Mouse (Mus musculus) kidney, adult 18-20 months (tissue): ENCODE results near the gene Vps11.
"Not testable (repeated sequence)": the region's sequence is repeated elsewhere in the genome, so short reads cannot be mapped to it uniquely, and the experiment has no call there.

ENCODE experiments used
- DNase-seq: peaks from one replicate; pipeline ENCODE4 v3.0.0; 2021

Gene Vps11

DNA sequence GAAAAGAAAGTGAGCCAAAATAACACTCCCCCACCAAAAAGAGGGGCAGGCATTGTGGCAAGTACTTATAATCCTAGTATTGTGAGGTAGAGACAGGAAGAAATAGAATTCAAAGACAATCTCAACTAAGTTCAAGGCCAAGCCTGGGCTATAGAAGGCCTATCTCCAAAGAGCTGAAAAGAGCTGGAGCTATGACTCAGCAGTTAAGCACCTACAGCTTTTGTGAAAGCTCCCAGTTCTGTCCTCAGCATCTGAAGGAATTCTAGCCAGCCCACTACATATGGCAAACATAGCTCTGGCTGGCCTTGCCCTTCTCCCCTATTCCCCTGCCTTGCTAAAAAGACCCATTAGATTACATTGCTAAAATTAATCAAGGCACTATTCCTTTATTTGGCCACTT, 11.9 kb upstream of the Vps11 start:
- no peak for DNase-seq

DNA sequence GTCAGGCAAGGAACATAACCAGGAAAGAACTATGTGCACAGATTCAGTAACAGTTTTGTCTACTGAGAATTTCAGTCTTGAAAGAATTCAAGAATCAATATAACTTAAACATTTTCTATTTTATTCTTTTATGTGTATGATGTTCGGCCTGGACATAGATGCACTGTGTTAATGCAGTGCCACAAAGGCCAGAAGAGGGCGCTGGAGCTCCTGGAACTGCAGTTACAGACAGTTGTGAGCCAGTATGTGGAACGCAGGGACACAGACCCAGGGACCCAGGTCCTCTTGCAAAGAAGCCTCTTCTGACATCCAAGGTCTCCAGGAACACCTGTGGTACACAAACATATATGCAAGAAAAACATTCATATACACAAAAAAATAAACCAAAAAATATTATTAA, 3.0 kb upstream of the Vps11 start:
- DNase-seq: peak; percentile 46

DNA sequence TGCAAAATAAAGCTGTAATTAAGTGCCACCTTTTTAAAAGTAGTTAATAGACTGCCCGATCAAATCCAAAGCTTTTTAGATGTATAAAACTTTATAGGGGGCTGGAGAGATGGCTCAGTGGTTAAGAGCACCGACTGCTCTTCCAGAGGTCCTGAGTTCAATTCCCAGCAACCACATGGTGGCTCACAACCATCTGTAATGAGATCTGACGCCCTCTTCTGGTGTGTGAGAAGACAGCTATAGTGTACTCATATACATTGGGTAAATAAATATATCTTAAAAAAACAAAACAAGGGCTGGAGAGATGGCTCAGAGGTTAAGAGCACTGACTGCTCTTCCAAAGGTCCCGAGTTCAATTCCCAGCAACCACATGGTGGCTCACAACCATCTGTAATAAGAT, 461 bp upstream of the Vps11 start:
- DNase-seq: not testable (repeated sequence)

DNA sequence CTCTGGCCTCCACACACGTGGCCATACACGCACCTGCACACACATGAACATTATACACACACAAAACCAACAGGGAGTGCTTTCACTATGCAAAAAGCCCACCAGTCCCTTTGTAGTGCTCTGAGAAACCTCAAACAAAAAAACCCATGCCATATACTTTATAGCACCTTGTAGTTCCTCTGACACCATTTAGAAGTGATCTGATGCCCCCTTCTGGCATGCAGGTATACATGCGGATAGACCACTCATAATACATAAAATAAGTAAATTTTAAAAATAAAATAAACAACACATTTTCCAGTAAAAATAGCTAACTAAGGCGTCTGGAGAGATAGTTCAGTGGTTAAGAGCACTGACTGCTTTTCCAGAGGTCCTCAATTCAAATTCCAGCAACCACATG, 4.3 kb downstream of the Vps11 start:
- DNase-seq: no peak

DNA sequence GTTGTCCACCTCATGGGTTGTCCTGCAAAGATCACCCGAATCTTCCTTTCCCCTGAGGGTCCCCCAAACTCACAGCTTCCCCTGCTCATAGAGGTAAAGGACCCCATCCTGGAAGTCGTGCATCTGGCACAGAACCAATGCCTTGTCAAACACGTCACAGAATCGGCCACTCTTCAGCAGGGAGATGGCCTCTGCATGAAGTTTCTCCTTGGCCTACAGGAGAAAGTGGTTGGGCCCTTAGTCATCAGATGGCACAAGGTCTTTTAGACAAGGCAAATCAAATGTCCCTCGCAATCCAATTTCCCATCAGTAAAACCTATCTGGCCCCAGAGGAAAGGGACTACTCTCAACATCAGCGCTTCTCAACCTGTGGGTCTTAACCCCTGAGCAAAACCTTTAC, 8.3 kb downstream of the Vps11 start:
- no peak for DNase-seq

DNA sequence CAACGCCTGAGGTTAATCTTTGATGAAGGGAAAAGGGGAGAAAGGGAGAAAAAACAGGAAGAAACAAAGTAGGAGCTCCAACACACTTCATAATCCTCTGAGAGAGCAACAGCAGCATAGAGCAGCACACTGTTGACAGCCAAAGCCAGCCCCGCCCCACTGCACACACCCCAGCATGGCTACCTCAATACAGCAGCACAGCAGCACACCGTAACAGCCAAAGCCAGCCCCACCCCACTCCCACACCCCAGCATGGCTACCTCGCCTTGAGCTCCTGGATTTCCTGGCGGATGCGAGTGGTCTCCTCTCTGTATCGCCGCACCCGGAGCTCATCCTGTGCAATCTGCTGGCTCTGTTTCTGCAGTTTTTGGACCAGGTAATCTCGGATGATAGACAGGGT, 9.1 kb downstream of the Vps11 start:
- no peak for DNase-seq

DNA sequence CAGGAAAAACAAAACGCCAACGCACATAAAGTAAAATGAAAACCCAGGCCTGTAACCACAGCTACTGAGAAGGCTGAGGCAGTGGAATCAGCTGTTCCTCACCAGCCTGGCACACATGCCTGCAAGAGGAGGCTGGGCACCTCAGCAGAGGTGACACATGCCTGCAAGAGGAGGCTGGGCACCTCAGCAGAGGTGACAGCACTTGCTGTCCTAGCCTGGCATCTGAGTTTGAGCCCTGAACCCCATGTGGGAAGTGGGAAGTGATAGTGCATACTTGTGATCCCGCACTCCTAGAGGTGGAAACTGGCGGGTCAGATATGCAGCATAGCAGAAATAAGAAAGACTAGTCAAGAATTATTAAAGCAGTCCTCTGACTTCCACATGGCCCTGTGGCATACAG, 10.1 kb downstream of the Vps11 start:
- DNase-seq: no peak

DNA sequence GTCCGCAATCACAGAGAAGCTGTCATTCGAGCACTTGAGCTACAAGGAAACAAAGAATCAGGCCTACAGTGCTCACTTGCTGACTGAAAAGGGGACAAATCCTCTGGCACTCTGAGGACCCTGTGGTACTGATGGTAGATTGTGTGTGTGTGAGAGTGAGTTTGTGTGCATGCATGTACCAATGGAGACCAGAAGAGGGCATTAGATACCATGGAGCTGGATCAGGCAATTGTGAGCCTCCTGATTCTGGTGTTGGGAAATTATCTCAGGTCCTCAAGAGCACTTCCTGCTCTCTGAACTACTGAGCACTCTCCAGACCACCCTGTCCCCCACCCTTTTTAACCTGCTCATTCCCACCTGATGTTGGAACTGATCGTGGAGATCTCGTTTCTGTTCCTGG, 12.9 kb downstream of the Vps11 start:
- DNase-seq: no peak

DNA sequence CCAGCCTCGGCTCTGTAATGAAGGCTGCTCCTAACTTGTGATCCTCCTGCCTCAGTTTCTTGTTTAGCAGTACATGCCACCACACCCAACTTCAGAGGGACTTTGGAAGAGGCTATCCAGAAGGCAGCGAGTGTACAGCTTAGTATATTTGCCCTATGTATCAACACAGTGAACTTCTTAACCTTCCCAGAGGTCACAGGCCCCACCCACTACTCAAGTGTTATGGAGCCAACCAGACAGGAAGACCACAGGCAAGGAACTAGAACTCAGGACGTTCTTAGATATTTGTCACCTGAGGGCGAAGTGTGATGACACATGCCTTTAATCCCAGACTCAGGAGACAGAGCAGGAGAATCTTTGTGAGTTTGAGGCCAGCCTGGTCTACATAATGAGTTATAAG, 13.8 kb downstream of the Vps11 start:
- DNase-seq: no peak

DNA sequence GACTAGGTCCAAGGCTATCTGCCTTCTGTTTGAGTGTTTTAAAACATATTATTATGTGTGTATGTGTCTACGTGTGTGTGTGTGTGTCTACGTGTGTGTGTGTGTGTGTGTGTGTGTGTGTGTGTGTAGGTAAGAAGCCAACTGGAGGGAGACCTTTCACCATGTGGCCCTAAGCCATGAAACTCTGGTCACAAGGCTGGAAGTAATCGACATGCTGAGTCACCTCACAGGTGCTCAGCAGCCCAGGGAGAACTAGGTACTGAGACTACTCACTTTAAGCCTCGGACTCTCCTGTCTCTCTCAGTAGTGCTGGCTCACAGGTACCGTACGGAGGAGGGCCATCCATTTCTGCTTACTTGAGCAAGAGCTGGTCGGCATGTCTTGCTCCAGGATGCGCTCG, 14.3 kb downstream of the Vps11 start:
- no peak for DNase-seq

DNA sequence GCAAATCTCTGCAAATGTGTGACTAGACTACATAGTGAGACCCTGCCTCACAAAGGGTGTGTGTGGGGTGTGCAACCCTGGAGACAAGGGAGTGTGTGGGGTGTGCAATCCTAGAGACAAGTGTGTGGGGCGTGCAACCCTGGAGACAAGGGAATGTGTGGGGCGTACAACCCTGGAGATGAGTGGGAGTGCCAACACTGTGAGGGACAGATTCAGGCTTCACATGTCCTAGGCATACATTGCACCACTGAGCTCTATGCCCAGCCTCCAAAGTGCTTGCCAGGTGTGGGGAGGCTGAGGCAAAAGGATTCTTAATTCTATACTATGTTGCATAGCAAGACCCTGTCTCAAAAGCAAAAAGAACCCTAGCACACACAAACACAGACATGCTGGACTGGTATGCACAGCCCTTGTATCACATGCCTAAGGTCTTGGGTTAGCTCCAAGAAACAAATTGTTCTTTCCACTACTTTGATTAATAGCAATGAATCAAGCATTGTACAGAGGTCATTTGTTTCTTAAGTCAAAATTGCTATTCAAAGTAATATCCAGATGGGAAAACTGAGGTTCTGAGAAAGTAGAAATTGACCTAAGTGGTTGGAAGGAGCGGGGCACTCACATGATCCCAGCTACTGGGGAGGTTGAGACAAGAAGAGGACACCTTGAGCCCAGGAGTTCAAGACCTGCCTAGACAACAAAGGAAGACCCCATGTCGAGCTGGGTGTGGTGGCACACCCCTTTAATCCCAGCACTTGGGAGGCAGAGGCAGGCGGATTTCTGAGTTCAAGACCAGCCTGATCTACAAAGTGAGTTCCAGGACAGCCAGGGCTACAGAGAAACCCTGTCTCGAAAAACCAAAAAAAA, 15.7 kb downstream of the Vps11 start:
- DNase-seq: no peak

DNA sequence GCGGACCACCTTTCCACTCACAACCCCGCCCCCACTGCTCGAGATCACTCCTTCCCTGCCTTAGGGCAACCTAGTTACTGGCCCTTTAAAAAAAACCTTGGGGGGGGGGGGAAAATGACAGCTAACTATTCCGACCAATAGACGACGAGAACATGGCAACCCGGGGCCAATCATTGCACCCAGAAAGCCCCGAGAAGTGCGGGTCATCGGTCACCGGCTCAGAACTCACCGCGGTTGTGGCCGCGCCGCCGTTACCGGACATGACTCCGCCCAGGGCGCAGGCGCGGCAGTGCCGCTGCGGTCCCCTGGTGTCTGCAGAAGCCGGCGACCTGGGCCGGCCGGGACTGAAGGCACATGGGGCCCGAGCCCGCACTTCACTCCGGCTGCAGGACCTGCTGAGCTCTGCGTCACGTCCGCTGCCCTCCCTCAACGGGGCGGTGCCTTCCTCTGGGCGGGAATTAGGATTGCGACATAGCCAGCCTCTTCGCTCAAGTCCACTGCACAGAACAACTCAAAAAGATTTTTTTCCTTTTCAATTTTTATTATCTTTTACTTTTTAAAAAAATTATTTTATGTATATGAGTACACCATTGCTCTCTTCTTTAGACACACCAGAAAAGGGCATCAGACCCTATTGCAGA, 17.6 kb downstream of the Vps11 start, which contains the start of gene Hmbs:
TSS of gene Hmbs (minus strand) at position 448 of the 641 bp plus-strand sequence.
- peak; percentile 98 for DNase-seq

DNA sequence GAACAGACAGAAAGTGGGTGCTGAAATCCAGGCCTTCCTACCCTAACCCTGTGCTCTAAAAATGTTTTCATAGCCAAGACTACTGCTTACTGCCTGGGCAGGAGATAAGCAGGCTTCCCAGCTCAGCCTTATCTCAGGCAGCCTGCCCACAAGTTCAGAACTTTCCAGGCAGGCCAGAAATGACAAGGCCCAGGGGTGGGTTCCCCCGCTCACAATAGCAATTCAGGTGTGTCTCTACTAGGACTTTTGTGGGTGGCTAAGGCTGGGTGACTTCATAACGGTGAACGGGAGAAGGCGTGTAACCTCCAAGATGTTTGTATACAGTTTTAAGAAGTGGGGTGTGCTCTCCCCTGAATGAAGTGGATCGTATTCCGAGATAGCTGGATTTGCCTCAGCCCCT, 18.2 kb downstream of the Vps11 start:
- no peak for DNase-seq

DNA sequence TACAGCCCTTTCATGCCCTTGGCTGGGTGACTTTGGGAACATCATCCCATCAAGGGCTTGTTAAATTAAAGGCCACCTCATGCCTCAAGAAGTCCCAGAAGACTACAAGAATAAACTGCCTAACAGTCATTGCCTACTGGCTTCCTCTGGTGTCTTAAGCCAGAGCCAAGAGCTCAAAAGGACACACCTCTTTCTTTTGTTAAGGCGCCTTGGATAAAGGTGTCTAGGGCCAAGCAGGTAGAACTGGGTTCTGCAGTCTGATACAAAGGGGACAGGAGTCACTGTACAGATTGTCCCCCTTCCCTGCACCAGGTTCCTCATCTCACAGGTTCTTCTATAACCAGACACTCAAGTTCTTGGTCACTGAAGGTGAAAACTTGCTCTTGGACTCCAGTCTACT, 18.9 kb downstream of the Vps11 start:
- DNase-seq: no peak

DNA sequence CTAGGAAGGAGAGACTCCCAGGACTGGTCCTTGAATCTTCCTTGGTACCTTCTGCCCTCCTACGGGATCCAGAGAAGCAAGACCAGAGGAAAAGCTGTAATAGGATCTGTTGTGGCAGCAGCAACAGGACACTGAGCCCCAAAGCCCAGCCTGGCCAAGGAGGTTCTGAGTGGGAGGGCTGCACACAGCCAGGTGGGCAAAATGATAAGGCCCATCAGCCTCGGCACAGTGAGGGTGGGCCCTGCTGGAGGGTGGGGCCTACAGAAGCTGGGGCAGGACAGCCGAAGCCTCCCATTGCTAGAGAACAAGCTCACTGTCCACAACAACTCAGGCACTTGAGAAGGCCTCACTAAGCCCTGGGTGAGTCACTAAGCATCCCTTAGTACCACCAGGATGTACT, 19.3 kb downstream of the Vps11 start:
- no peak for DNase-seq

DNA sequence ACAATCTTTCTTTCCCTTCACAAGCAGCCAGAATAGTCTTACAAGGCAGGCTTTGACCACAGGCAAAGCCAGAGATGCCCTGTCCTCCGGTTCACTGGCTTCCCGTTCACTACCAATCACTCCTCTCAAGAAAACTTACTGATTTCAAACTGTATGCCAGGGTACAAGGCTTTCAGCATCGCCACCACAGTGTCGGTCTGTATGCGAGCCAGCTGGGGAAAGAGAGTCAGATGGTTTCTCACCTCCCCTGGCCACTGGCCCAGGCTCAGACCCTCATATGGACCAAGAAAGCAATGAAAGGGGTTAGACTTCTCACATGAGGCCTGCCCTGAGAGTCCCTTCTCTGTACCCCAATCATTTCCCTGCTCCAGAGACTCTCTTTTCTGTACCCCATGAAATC, 20.0 kb downstream of the Vps11 start:
- no peak for DNase-seq

DNA sequence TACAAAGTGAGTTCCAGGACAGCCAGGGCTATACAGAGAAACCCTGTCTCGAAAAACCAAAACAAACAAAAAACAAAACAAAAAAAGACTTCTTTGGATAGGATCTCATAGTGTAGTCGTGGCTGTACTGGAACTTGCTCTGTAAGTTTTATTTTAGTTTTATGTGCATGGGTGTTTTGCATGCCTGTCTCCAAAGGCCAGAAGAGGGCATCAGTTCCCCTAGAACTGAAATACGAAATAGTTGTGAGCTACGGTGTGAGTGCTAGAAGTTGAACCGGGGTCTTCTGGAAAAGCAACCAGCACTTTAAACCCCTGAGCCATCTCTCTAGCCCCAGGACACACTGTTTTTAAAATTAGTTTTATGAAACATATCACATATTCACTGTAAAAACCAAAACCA, 22.9 kb downstream of the Vps11 start:
- DNase-seq: no peak

DNA sequence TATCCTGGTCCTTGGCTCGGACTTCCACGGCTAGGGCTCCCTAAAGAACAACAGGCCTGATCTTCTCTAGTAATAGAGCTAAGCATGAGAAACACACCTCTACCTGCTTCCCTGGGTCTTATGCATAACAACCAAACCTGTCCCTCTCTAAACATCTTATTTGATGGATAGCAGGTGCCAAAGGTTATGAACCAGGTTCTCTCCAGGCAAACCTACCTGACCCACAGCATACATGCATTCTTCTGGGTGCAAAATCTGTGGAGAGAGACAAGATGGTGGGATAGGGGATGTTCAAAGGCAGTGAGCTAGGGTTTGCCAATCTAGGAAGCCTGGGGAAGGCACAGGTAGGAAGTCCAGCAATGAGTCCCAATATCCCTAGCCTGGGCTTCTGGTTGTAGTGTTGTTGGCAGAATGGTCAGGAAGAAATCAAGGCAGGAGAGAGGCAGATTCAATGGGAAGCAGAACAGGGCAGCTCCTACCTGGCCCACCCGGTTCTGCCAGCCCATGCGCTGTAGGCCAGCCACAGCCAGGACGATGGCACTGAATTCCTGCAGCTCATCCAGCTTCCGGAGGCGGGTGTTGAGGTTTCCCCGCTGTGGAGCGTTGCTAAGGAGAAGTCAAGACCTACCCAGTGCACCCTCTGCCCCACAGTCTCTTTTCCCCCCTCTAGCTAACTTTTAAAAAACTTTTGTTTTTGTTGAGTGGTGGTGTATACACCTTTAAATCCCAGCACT, 23.9 kb downstream of the Vps11 start:
- DNase-seq: no peak

DNA sequence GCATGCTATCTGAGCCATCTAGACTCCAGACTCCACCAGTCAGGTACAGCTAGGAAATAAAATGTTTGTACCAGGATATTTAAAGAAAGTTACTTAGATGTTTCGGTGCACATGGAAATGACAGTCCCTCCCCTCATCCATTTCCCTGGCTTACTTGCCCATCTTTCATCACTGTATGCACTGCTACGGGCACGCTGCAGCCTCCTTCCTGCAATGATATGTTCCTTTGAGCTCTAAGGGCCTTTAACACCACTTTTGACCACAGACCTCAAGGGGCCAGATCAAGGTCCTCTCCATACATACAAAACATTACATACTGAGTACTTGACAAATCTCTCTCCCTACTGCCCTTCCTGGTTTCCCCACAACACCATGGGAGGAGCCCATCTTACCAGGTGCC, 24.5 kb downstream of the Vps11 start:
- DNase-seq: no peak

DNA sequence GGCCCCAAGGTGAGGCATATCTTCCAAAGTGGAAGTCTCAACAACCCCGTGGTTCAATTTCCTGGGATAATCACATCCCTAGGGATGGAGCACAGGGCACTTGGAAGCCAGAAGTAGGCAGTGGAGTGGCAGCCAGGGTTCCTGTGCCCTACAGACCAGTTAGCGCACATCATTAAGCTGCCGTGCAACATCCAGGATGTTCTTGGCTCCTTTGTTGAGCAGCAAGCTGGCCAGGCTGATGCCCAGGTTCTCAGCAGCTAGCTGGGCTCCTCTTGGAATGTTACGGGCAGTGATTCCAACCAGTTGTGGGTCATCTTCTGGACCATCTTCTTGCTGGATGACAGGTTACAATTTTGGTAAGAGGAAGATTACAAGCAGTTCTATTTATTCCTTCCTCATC, 25.0 kb downstream of the Vps11 start:
- DNase-seq: not testable (repeated sequence)

DNA sequence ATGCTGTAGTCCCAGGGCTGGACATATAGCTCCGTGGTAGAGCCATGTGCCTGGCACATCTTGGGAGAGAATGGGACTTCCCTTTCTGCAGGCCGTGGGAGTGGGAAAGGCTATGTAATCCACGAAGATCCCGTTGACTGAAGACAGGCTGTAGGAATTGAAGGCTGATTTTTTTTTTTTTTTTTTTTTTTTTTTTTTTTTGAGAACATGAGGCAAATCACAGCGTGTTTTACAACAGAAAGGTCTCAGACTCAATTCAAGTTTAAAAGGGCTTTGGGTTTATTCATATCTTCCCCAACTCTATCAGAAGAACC, 25.4 kb downstream of the Vps11 start:
- DNase-seq: no peak

DNA sequence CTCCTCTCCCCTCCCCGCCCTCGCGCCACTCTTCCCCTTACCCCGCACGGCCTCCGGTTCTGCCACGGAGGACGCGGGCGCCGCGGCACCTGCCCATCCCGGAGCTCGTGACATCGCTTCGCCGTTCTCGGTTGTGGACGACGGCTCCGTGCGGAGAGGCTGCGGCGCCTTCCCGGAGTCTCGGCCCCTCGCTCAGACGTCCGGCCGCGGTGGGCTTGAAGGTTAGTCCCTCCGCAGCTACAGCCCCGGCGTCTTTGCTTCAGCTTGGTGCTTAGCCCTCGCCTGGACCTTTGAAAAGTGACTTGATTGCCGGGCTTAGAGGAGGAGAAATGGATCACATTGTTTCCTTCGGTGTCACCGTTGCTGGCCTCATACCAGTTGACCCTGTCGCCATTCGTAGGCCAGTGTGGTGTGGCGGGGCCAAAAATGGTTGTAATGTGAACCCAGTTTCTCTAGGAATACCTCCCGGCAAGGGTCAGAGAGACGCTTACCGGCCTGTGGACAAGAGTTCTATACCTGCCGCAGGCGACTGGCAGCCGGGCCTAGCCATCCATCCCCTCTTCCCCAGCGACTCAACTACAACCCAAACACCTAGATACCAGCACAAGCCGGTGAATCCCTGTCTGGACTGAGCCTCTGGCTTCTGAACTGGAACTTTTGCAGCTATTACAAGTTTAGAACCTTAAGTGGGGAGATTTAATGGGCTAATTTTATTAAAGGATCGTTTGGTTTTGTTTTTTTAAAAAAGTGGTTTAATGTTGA, 26.0 kb downstream of the Vps11 start:
- no peak for DNase-seq
